In the genomic region with DNA sequence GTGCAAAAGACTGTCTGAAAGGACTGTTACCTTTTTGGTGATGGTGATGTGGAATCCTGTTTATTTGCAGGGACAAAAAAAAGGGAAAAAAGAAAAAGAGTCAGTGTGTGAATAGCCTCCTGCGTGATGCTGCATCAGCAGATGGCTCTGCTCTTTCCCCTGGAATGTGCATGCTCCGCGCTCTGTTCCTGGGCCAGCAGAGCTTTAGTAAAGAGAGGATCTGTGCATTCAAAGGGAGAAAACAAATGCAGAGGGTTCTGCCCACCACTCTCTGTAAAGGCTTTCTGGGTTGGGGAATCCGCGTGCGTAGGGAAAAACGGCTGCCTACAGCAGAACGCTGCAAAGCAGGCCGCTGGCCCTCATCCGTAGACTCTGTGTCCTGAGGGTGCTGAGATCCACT, we compare ENCODE assay signal across 18 mouse cellular contexts.
DNase-seq lines count a peak whose midpoint lies in the region; ATAC-seq and TF ChIP-seq lines count a peak whose summit lies in the region.
"Had no signal": no experiment of that assay in that cellular context is flagged by ENCODE, and none has a peak within 500 bp of the region (broad histone marks: within the 10 kb centered on the region; RNA-seq: fewer than 3 reads in every experiment).

No protein-coding gene starts in this region.

- no peak overlapping the region for H3K27ac ChIP-seq in stomach, postnatal 0 days (replicated peaks)
- H3K27ac ChIP-seq: gastrocnemius, adult 2 months; liver, embryonic 13.5 days had no signal

- DNase-seq in layer of hippocampus, adult 11-12 months (ENCODE audit: low spot score), result peak; percentile 17
- no peak for DNase-seq in layer of hippocampus, adult 9-10 months (ENCODE audit: low spot score)
- peak; percentile 34 for DNase-seq in brain, adult 2 months (ENCODE audit: low read depth, low spot score)
- DNase-seq in brain, embryonic 14.5 days (ENCODE audit: low read depth), result peak; percentile 71
- peak; percentile 19 to 53 for DNase-seq in layer of hippocampus, adult 18-20 months (ENCODE audit: low spot score in 2 of 2)
- DNase-seq in stomach, postnatal 0 days (ENCODE audit: low spot score), result no peak
- DNase-seq in retina, embryonic 14.5 days (ENCODE audit: low spot score), result no peak
- DNase-seq in cerebellum, adult 18-20 months, result no peak
- DNase-seq: adrenal gland, adult 2 months; cerebellum, adult 9-11 months; embryo, embryonic 11 days; gastrocnemius, adult 2 months; heart, adult 18-20 months; left cerebral cortex, postnatal 4 days; liver, embryonic 13.5 days; thymus, postnatal 14 days had no signal

- no peaks in the 10 kb centered on the region for H3K4me1 ChIP-seq in stomach, postnatal 0 days (replicated peaks; ENCODE audit: control insufficient read depth, insufficient read depth)
- H3K4me1 ChIP-seq: liver, embryonic 13.5 days; megakaryocyte, embryonic 14.5 days had no signal

- H3K9me3 ChIP-seq in stomach, postnatal 0 days (ENCODE audit: control insufficient read depth, low read length), result no peaks in the 10 kb centered on the region
- H3K9me3 ChIP-seq: liver, embryonic 13.5 days had no signal

- no peak overlapping the region for H3K4me3 ChIP-seq in stomach, postnatal 0 days (ENCODE audit: low read depth, low read length)
- H3K4me3 ChIP-seq: gastrocnemius, adult 2 months; liver, embryonic 13.5 days had no signal

- WGBS in stomach, postnatal 0 days, result 60% methylated on average over 10 of the region's 10 CpGs

- TF ChIP-seq POLR2A in brain, embryonic 14.5 days (IDR thresholded peaks at IDR 0.05; ENCODE audit: borderline replicate concordance, extremely low read depth, insufficient read depth, insufficient read length, poor library complexity, severe bottlenecking), result no peak

- H3K36me3 ChIP-seq in stomach, postnatal 0 days (ENCODE audit: control insufficient read depth, insufficient read depth, low read length), result no peaks in the 10 kb centered on the region
- H3K36me3 ChIP-seq: liver, embryonic 13.5 days had no signal

- H3K9ac ChIP-seq in stomach, postnatal 0 days (ENCODE audit: low read length), result no peak overlapping the region
- H3K9ac ChIP-seq: liver, embryonic 13.5 days had no signal

- TF ChIP-seq EP300 in stomach, postnatal 0 days (optimal IDR thresholded peaks at IDR 0.05), result no peak

- no peak for ATAC-seq in stomach, postnatal 0 days (ENCODE audit: low FRiP score, low TSS enrichment)
- ATAC-seq: CD4-positive, CD25-positive, alpha-beta regulatory T cell, adult 4 months had no signal

- H3K27me3 ChIP-seq in stomach, postnatal 0 days (ENCODE audit: control insufficient read depth, insufficient read depth, low read length), result no peaks in the 10 kb centered on the region
- H3K27me3 ChIP-seq: liver, embryonic 13.5 days; megakaryocyte, embryonic 14.5 days had no signal

- TF ChIP-seq CTCF in brain, embryonic 14.5 days (IDR thresholded peaks at IDR 0.05; ENCODE audit: borderline replicate concordance, extremely low read depth, insufficient read depth, insufficient read length), result no peak
- no peak for TF ChIP-seq CTCF in stomach, postnatal 0 days (IDR thresholded peaks at IDR 0.05; ENCODE audit: low read depth)

- H3K4me2 ChIP-seq in stomach, postnatal 0 days (replicated peaks; ENCODE audit: low read depth), result no peak overlapping the region
- H3K4me2 ChIP-seq: liver, embryonic 13.5 days had no signal

Comparison
In these comparisons a context has a peak if more than half of its experiments do, and no peak if none do; other contexts are left out.
1. DNase-seq: peak in layer of hippocampus, adult 11-12 months (single experiment), brain, adult 2 months (single experiment), brain, embryonic 14.5 days (single experiment) and layer of hippocampus, adult 18-20 months (2 of 2); none in layer of hippocampus, adult 9-10 months (single experiment), stomach, postnatal 0 days (single experiment), retina, embryonic 14.5 days (single experiment) and cerebellum, adult 18-20 months (0 of 2).